In the genomic region with DNA sequence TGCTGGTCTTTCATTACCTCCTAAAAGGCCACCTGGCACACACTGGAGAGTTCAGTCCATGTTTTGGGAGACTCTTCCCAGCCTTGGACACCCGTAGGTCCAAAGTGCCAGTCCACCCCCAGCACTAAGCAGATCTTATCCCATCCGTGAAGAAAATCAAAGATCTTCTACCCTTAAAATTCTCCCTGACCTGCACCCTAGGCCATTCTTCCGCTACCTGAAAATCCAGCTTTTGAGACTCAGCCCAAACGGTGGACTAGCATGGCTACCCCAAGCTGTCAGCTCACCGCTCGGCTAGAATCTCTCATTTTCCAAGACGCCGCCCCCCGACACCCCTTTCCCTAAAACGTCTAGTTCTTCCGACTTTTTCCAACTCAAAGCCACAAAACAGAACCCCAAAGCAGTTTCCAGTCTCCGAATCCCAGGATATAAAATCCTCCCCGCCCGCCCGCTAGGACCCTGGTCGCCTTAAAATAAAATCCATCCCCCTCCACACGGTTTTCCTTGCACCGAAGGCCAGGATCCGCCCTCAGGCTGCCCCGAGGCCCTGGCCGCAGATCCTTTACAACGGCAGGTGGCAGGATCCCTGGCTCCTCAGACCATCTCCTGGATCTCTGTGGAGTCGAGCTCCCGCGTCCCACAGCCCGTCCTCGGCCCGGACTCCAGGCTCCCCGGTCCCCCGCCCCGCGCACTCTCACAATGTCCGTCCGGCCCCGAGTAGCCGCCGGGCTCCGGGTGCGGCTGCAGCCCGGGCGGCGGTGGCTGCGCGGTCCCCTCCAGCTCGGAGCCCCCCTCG, we compare ENCODE assay signal across 8 mouse cellular contexts. TPM values are rescaled to one million over a fixed set of nuclear protein-coding genes. Genes with fewer than 3 reads are reported as not detected.
DNase-seq lines count a peak whose midpoint lies in the region; ATAC-seq and TF ChIP-seq lines count a peak whose summit lies in the region.

No protein-coding gene starts in this region.

- ATAC-seq in hindbrain, embryonic 11.5 days (ENCODE audit: low FRiP score) = peak; percentile 25
- peak; percentile 1; the same call in 1 of the 2 replicates for ATAC-seq in liver, embryonic 12.5 days

- H3K27ac ChIP-seq in ES-Bruce4 (ENCODE audit: insufficient read depth, low read length) = peak overlapping the region; percentile 33; the same call in 1 of the 2 replicates
- H3K27ac ChIP-seq in hindbrain, embryonic 11.5 days (ENCODE audit: low read depth, low read length) = peak overlapping the region; percentile 96
- peak overlapping the region; percentile 98 for H3K27ac ChIP-seq in liver, embryonic 12.5 days

- peak overlapping the region; percentile 99 for H3K9ac ChIP-seq in ES-Bruce4 (ENCODE audit: low read depth, poor library complexity, severe bottlenecking)
- peak overlapping the region; percentile 98 for H3K9ac ChIP-seq in hindbrain, embryonic 11.5 days (ENCODE audit: low read depth, low read length)
- H3K9ac ChIP-seq in liver, embryonic 12.5 days = peak overlapping the region; percentile 98

- no peaks in the 10 kb centered on the region for H3K27me3 ChIP-seq in ES-Bruce4 (ENCODE audit: control insufficient read depth, insufficient read depth, low read length, poor library complexity, severe bottlenecking)
- H3K27me3 ChIP-seq in hindbrain, embryonic 11.5 days (ENCODE audit: control insufficient read depth, insufficient read depth, low read length) = no peaks in the 10 kb centered on the region
- H3K27me3 ChIP-seq in liver, embryonic 12.5 days (replicated peaks) = no peaks in the 10 kb centered on the region

- TF ChIP-seq EP300 in ES-Bruce4 (IDR thresholded peaks at IDR 0.05; ENCODE audit: insufficient read depth, low read depth, low read length) = no peak

- intact Hi-C loops in left cerebral cortex, postnatal 25 days (cut with DNase I) = no loop called here

- H3K4me1 ChIP-seq in ES-Bruce4 (ENCODE audit: control insufficient read depth, insufficient read depth, low read length) = no peaks in the 10 kb centered on the region
- H3K4me1 ChIP-seq in hindbrain, embryonic 11.5 days (replicated peaks; ENCODE audit: control insufficient read depth, insufficient read depth, low read length) = peaks cover 9% of the 10 kb centered on the region
- peaks cover 39% of the 10 kb centered on the region for H3K4me1 ChIP-seq in liver, embryonic 12.5 days

- TF ChIP-seq POLR2A in ES-Bruce4 (IDR thresholded peaks at IDR 0.05; ENCODE audit: insufficient read depth, low read length) = no peak

- H3K9me3 ChIP-seq in ES-Bruce4 (replicated peaks; ENCODE audit: control insufficient read depth, insufficient read depth, low read length, poor library complexity, severe bottlenecking) = no peaks in the 10 kb centered on the region
- H3K9me3 ChIP-seq in hindbrain, embryonic 11.5 days (ENCODE audit: control insufficient read depth, low read length) = no peaks in the 10 kb centered on the region
- H3K9me3 ChIP-seq in liver, embryonic 12.5 days (replicated peaks) = no peaks in the 10 kb centered on the region

- WGBS in hindbrain, embryonic 11.5 days = under 1% methylated on average over 42 of the region's 46 CpGs
- under 1% methylated on average over 46 of the region's 46 CpGs for WGBS in liver, embryonic 12.5 days (ENCODE audit: insufficient replicate concordance)

- TF ChIP-seq CTCF in ES-Bruce4 (IDR thresholded peaks at IDR 0.05; ENCODE audit: low read depth, low read length) = no peak

- peak overlapping the region; percentile 80 for H3K4me2 ChIP-seq in hindbrain, embryonic 11.5 days (replicated peaks; ENCODE audit: low read depth, low read length)
- peak overlapping the region; percentile 94 for H3K4me2 ChIP-seq in liver, embryonic 12.5 days

- peak overlapping the region; percentile 87 for H3K4me3 ChIP-seq in ES-Bruce4 (ENCODE audit: low read depth, low read length)
- peak overlapping the region; percentile 99 for H3K4me3 ChIP-seq in hindbrain, embryonic 11.5 days (ENCODE audit: low read depth, low read length)
- peak overlapping the region; percentile 98 for H3K4me3 ChIP-seq in liver, embryonic 12.5 days

- DNase-seq in kidney, adult 11 months = peak; percentile 32
- no peak for DNase-seq in kidney, adult 18-20 months
- DNase-seq in cerebellum, postnatal 10 days = peak; percentile 68 to 76
- DNase-seq in hindbrain, embryonic 11.5 days (ENCODE audit: low spot score) = no peak
- peak; percentile 15 for DNase-seq in right cerebral cortex, postnatal 25 days
- DNase-seq in left cerebral cortex, postnatal 25 days (ENCODE audit: low spot score in 2 of 2) = no peak

- peaks cover 26% of the 10 kb centered on the region for H3K36me3 ChIP-seq in ES-Bruce4 (ENCODE audit: control insufficient read depth, insufficient read depth, low read length, poor library complexity, severe bottlenecking)
- H3K36me3 ChIP-seq in hindbrain, embryonic 11.5 days (ENCODE audit: control insufficient read depth, insufficient read depth, low read length) = peaks cover 4% of the 10 kb centered on the region; the same call in 1 of the 2 replicates
- H3K36me3 ChIP-seq in liver, embryonic 12.5 days = peaks cover 40% of the 10 kb centered on the region

RNA-seq across cellular contexts. Expression of gene Hnrnpul1, which starts 0.7 kb away (rescaled TPM):
- 155 and 156 TPM in 2 replicates for polyA plus RNA-seq in ES-Bruce4 (2011; ENCODE audit: insufficient read depth, insufficient read length, low read depth, missing spikeins)
- 68.1 and 70.1 TPM in 2 replicates for polyA plus RNA-seq in hindbrain, embryonic 11.5 days (2014; fragmentation: Nextera tagmentation; extraction: Ambion mirVana)
- 46.1 and 52.3 TPM in 2 replicates for polyA plus RNA-seq in liver, embryonic 12.5 days (2016; fragmentation: Nextera tagmentation; extraction: Ambion mirVana)
- 100 to 1,000 TPM in 1 of 2 experiments, 10 to 100 TPM in 1; 98.4 to 105 TPM for total RNA-seq in left cerebral cortex, postnatal 25 days (2021)

RNA-seq across cellular contexts. Expression of gene Axl, which starts 34.7 kb away (rescaled TPM):
- polyA plus RNA-seq in ES-Bruce4 (2011; ENCODE audit: insufficient read depth, insufficient read length, low read depth, missing spikeins) = 16.4 and 21.5 TPM in 2 replicates
- 15.0 and 19.4 TPM in 2 replicates for polyA plus RNA-seq in hindbrain, embryonic 11.5 days (2014; fragmentation: Nextera tagmentation; extraction: Ambion mirVana)
- polyA plus RNA-seq in liver, embryonic 12.5 days (2016; fragmentation: Nextera tagmentation; extraction: Ambion mirVana) = 14.1 and 20.1 TPM in 2 replicates
- 10 to 100 TPM; 33.6 to 37.2 TPM for total RNA-seq in left cerebral cortex, postnatal 25 days (2021)

RNA-seq across cellular contexts. Expression of gene Ccdc97, which starts 35.0 kb away (rescaled TPM):
- 43.4 and 46.9 TPM in 2 replicates for polyA plus RNA-seq in ES-Bruce4 (2011; ENCODE audit: insufficient read depth, insufficient read length, low read depth, missing spikeins)
- polyA plus RNA-seq in hindbrain, embryonic 11.5 days (2014; fragmentation: Nextera tagmentation; extraction: Ambion mirVana) = 30.5 and 33.7 TPM in 2 replicates
- polyA plus RNA-seq in liver, embryonic 12.5 days (2016; fragmentation: Nextera tagmentation; extraction: Ambion mirVana) = 14.7 and 15.2 TPM in 2 replicates
- 10 to 100 TPM; 61.8 to 70.1 TPM for total RNA-seq in left cerebral cortex, postnatal 25 days (2021)

Comparison
In these comparisons a context has a peak if more than half of its experiments do, and no peak if none do; other contexts are left out.
1. DNase-seq: peak in kidney, adult 11 months (single experiment), cerebellum, postnatal 10 days (2 of 2) and right cerebral cortex, postnatal 25 days (single experiment); none in kidney, adult 18-20 months (single experiment), hindbrain, embryonic 11.5 days (single experiment) and left cerebral cortex, postnatal 25 days (0 of 2).
2. H3K27ac ChIP-seq: peak in every context shown above with its lines; median percentile 98 in liver, embryonic 12.5 days; 96 in hindbrain, embryonic 11.5 days; 33 in ES-Bruce4.
3. Peak in every context shown above with its lines, with median percentiles within 50 percentile points of each other: H3K4me3 ChIP-seq and H3K9ac ChIP-seq.